Mouse (Mus musculus) liver, embryonic 14.5 days (tissue): ENCODE data around the gene Syt3. TPM values are rescaled to one million over a fixed set of nuclear protein-coding genes. Genes with fewer than 3 reads are reported as not detected.
A peak's percentile ranks its signal among the peaks of the same experiment; 100 is the strongest.

Source experiments
- ATAC-seq: fragments of 200-750 bp; cut with Nextera tagmentation; 2 replicates; pipeline ENCODE4 v1.8.0; 2017; ENCODE audit warnings: moderate number of reproducible peaks, mild to moderate bottlenecking, moderate library complexity; ENCODE audit not compliant: insufficient read depth
- DNase-seq, 3 experiments: peaks; one replicate each; pipeline ENCODE4 v3.0.0-alpha.2; 2012 to 2013; ENCODE audit warnings: low read depth in 3 of 3, low spot score in 3 of 3
- H3K27ac ChIP-seq: fragments of 300-500 bp; sonication (generic); 2 replicates; pipeline ENCODE4 v1.5.1; 2014; ENCODE audit warnings: moderate library complexity, mild to moderate bottlenecking, control low read depth, inconsistent platforms
- H3K27me3 ChIP-seq: fragments of 300-500 bp; sonication (generic); 2 replicates; pipeline ENCODE4 v1.6.1; 2014; ENCODE audit warnings: mild to moderate bottlenecking, low read length, moderate library complexity; ENCODE audit not compliant: control insufficient read depth, insufficient read depth
- H3K36me3 ChIP-seq: fragments of 300-500 bp; sonication (generic); replicated peaks from 2 replicates; pipeline ENCODE4 v1.6.1; 2014; ENCODE audit warnings: low read depth; ENCODE audit not compliant: control insufficient read depth, insufficient read depth
- H3K4me1 ChIP-seq, 2 experiments: fragments of 200-500 bp in 1 of 2; fragments of 300-500 bp in 1 of 2; sonication (generic) in 1 of 2; replicated peaks; 2 replicates each; pipeline ENCODE4 v1.6.1; 2012 to 2014; ENCODE audit warnings: antibody characterized with exemption in 1 of 2, inconsistent platforms in 1 of 2, low read length in 1 of 2; ENCODE audit not compliant: control insufficient read depth in 2 of 2, insufficient read depth in 2 of 2
- H3K4me2 ChIP-seq: fragments of 300-500 bp; sonication (generic); 2 replicates; pipeline ENCODE4 v1.6.1; 2014; ENCODE audit warnings: low read depth, mild to moderate bottlenecking, control low read depth, moderate library complexity
- H3K4me3 ChIP-seq, 2 experiments: fragments of 200-500 bp in 1 of 2; fragments of 300-500 bp in 1 of 2; sonication (generic) in 1 of 2; 2 replicates each; pipeline ENCODE4 v1.5.1; 2012 to 2014; ENCODE audit warnings: low read depth in 2 of 2, low read length in 2 of 2, mild to moderate bottlenecking in 2 of 2, control low read depth in 1 of 2, inconsistent platforms in 1 of 2, moderate library complexity in 1 of 2; ENCODE audit not compliant: insufficient read depth in 1 of 2
- H3K9ac ChIP-seq: fragments of 300-500 bp; sonication (generic); replicated peaks from 2 replicates; pipeline ENCODE4 v1.6.1; 2014; ENCODE audit warnings: mild to moderate bottlenecking, control low read depth, moderate library complexity
- H3K9me3 ChIP-seq: fragments of 300-500 bp; sonication (generic); 2 replicates; pipeline ENCODE4 v1.6.1; 2016; ENCODE audit warnings: low read length, mixed read lengths; ENCODE audit not compliant: control insufficient read depth
- CTCF ChIP-seq: IDR thresholded peaks from 2 replicates; pipeline ENCODE4 v1.5.1; 2016; ENCODE audit warnings: antibody characterized with exemption, low read depth, control low read depth
- EP300 ChIP-seq: IDR thresholded peaks from 2 replicates; pipeline ENCODE4 v1.6.1; 2016; ENCODE audit warnings: antibody characterized with exemption, low read depth
- WGBS: fragments of 180-500 bp; shearing (Covaris S2); extraction: QIAGEN DNeasy Blood & Tissue Kit; methylation state at CpG from one replicate; pipeline ENCODE4 v1.1.7; 2014; ENCODE audit not compliant: insufficient replicate concordance; 5-methylcytosine and 5-hydroxymethylcytosine counted together
- polyA plus RNA-seq, 2 experiments: library from polyadenylated mRNA; depleted of rRNA in 1 of 2; stranded (reverse) in 1 of 2; unstranded in 1 of 2; fragments of >200 nt; fragmentation: Nextera tagmentation in 1 of 2; extraction: Ambion mirVana in 1 of 2; gene quantifications; 2 replicates each; pipeline versions ENCODE4 v1.2.1 to v1.2.3; 2012 to 2014

The Syt3 gene
- polyA plus RNA-seq, 2 experiments: 0.02 TPM; not detected in 1

GRCm38 (mm10) chr7:44405346-44406014, 21.6 kb downstream of the Syt3 start:
- H3K9me3 ChIP-seq: no peaks in the 10 kb centered on the region
- TF ChIP-seq EP300: no peak
- no peak for TF ChIP-seq CTCF
- 2% methylated on average over 27 of the region's 27 CpGs for WGBS
- peak; percentile 68 to 80 (median 78) for DNase-seq
- H3K4me1 ChIP-seq: peaks cover 5 to 12% of the 10 kb centered on the region in 2 experiments; a peak in 2 of 4 replicates
- H3K9ac ChIP-seq: no peak overlapping the region
- peak overlapping the region; percentile 53 for H3K4me2 ChIP-seq
- no peaks in the 10 kb centered on the region for H3K36me3 ChIP-seq
- peak overlapping the region in 1 of 2 experiments; percentile 29; a peak in 2 of 4 replicates for H3K4me3 ChIP-seq
- H3K27me3 ChIP-seq: no peaks in the 10 kb centered on the region
- no peak overlapping the region for H3K27ac ChIP-seq
- ATAC-seq: peak; percentile 69; the same call in 1 of the 2 replicates

DNA sequence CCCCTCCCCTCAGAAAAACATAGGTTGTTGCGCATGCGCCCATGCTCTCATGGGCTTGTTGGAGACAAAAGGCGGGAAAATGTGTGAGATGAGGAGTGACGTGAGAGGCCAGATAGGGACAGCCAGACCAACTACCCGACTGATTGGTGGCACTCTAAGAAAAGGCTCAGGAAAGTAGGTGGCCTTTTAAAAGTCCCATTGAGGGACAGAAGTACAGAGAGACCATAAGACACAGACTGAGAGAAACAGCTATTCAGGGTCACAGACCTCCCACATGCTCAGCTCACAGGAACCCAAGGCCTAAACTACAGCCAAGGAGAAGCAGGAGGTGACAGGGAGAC, 22.1 kb downstream of the Syt3 start:
- Histone ChIP-seq H3K4me2 (peak overlapping the region; percentile 53), H3K4me1 (peaks cover 5 to 12% of the 10 kb centered on the region in 2 experiments; a peak in 2 of 4 replicates), H3K4me3 (no peak overlapping the region; a peak in 1 of 4 replicates), H3K9ac (no peak overlapping the region), H3K27me3 (no peaks in the 10 kb centered on the region), H3K9me3 (no peaks in the 10 kb centered on the region), H3K27ac (no peak overlapping the region), H3K36me3 (no peaks in the 10 kb centered on the region)
- 6% methylated on average over 5 of the region's 5 CpGs for WGBS
- ATAC-seq (no peak), DNase-seq (no peak)
- no peak for TF ChIP-seq EP300
- no peak for TF ChIP-seq CTCF

- H3K4me1 ChIP-seq: peaks cover 1 to 7% of the 10 kb centered on the region in 2 experiments; a peak in 2 of 4 replicates
- H3K4me3 ChIP-seq: no peak overlapping the region
- no peak overlapping the region for H3K9ac ChIP-seq
- ATAC-seq (no peak), DNase-seq (no peak)
- no peak overlapping the region for H3K4me2 ChIP-seq
- TF ChIP-seq CTCF (no peak), EP300 (no peak)
- H3K27me3 ChIP-seq: no peaks in the 10 kb centered on the region
- H3K27ac ChIP-seq: no peak overlapping the region
- H3K36me3 ChIP-seq: no peaks in the 10 kb centered on the region
- WGBS: 76% methylated on average over 4 of the region's 4 CpGs
- no peaks in the 10 kb centered on the region for H3K9me3 ChIP-seq
These were observed 27.2 kb downstream of the Syt3 start for GRCm38 (mm10) chr7:44411144-44411543.

GRCm38 (mm10) chr7:44413307-44413706, 29.4 kb downstream of the Syt3 start:
- Histone ChIP-seq H3K4me2 (no peak overlapping the region), H3K4me3 (no peak overlapping the region), H3K9me3 (no peaks in the 10 kb centered on the region), H3K27ac (no peak overlapping the region), H3K36me3 (no peaks in the 10 kb centered on the region), H3K9ac (no peak overlapping the region), H3K4me1 (peaks cover 0 to 3% of the 10 kb centered on the region in 2 experiments; a peak in 2 of 4 replicates), H3K27me3 (no peaks in the 10 kb centered on the region)
- TF ChIP-seq CTCF: no peak
- TF ChIP-seq EP300: no peak
- ATAC-seq (no peak), DNase-seq (no peak)
- WGBS: 62% methylated on average over 6 of the region's 6 CpGs

GRCm38 (mm10) chr7:44427666-44428065, 43.8 kb downstream of the Syt3 start:
- no peak overlapping the region for H3K4me2 ChIP-seq

More at GRCm38 (mm10) chr7:44427666-44428065, 43.8 kb downstream of the Syt3 start:
- Histone ChIP-seq H3K36me3 (no peaks in the 10 kb centered on the region), H3K27me3 (peaks cover 64% of the 10 kb centered on the region), H3K4me1 (no peaks in the 10 kb centered on the region), H3K9me3 (no peaks in the 10 kb centered on the region), H3K27ac (no peak overlapping the region), H3K4me3 (no peak overlapping the region), H3K9ac (no peak overlapping the region)
- DNase-seq (no peak), ATAC-seq (no peak)
- TF ChIP-seq CTCF: no peak
- TF ChIP-seq EP300: no peak
- whole genome bisulfite sequencing: 25% methylated on average over 8 of the region's 8 CpGs
